Mouse (Mus musculus): ENCODE measurements around the gene Tomt. TPM values are rescaled to one million over a fixed set of nuclear protein-coding genes. Genes with fewer than 3 reads are reported as not detected.

Tomt gene
- polyA plus RNA-seq, 1 experiment: 0.13 TPM

GRCm38 (mm10) chr7:101880855-101881254 is 25.3 kb downstream of the Tomt start:
- DNase-seq: no peak
- H3K27me3 ChIP-seq (ENCODE audit: control insufficient read depth, insufficient read depth, low read length): no peaks in the 10 kb centered on the region
- no peak overlapping the region for H3K27ac ChIP-seq (ENCODE audit: insufficient read depth, low read length)
- H3K4me3 ChIP-seq (replicated peaks; ENCODE audit: insufficient read depth, low read depth, low read length): no peak overlapping the region
- TF ChIP-seq CTCF (IDR thresholded peaks at IDR 0.05; ENCODE audit: borderline replicate concordance, insufficient read depth, low read depth, low read length) (no peak), POLR2A (IDR thresholded peaks at IDR 0.05; ENCODE audit: borderline replicate concordance, insufficient read depth, low read length) (no peak)
- 72% methylated on average over 4 of the region's 4 CpGs for WGBS
- H3K4me1 ChIP-seq (ENCODE audit: control insufficient read depth, insufficient read depth, low read length): no peaks in the 10 kb centered on the region

- no peaks in the 10 kb centered on the region for H3K27me3 ChIP-seq (ENCODE audit: control insufficient read depth, insufficient read depth, low read length)
- TF ChIP-seq POLR2A (IDR thresholded peaks at IDR 0.05; ENCODE audit: borderline replicate concordance, insufficient read depth, low read length) (no peak), CTCF (IDR thresholded peaks at IDR 0.05; ENCODE audit: borderline replicate concordance, insufficient read depth, low read depth, low read length) (no peak)
- DNase-seq: no peak
- no peak overlapping the region for H3K4me3 ChIP-seq (replicated peaks; ENCODE audit: insufficient read depth, low read depth, low read length)
- H3K4me1 ChIP-seq (ENCODE audit: control insufficient read depth, insufficient read depth, low read length): no peaks in the 10 kb centered on the region
- WGBS: 100% methylated on average over 1 of the region's 1 CpGs
- no peak overlapping the region for H3K27ac ChIP-seq (ENCODE audit: insufficient read depth, low read length)
Observed at GRCm38 (mm10) chr7:101875978-101876377, 30.2 kb downstream of the Tomt start.

GRCm38 (mm10) chr7:101871296-101871695 is 34.9 kb downstream of the Tomt start:
- TF ChIP-seq POLR2A (IDR thresholded peaks at IDR 0.05; ENCODE audit: borderline replicate concordance, insufficient read depth, low read length) (no peak), CTCF (IDR thresholded peaks at IDR 0.05; ENCODE audit: borderline replicate concordance, insufficient read depth, low read depth, low read length) (no peak)
- WGBS: 82% methylated on average over 3 of the region's 3 CpGs
- no peak for DNase-seq
- H3K4me3 ChIP-seq (replicated peaks; ENCODE audit: insufficient read depth, low read depth, low read length): no peak overlapping the region
- no peaks in the 10 kb centered on the region for H3K4me1 ChIP-seq (ENCODE audit: control insufficient read depth, insufficient read depth, low read length)
- no peaks in the 10 kb centered on the region for H3K27me3 ChIP-seq (ENCODE audit: control insufficient read depth, insufficient read depth, low read length)
- H3K27ac ChIP-seq (ENCODE audit: insufficient read depth, low read length): no peak overlapping the region

DNA sequence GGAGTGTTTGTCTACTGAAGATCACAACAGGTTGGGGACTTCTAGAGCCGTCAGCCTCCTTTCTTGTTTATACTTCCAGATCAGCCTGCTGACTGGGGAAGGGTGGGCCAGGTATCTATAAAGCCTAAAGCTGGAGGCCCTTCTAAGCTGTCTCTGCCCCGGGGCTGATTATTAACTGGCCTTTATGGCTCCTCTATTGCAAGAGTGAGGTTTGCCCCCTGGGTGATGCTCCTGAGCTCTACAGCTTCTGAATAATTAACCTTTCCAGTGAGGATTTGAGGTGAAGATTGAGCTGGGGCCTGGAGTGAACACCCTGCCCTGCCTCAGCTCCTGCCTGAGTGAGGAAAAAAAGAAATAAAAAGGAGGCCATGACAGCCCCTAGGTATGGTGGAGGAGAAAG is 35.5 kb downstream of the Tomt start, which contains the start of gene Folr1:
TSS of gene Folr1 (minus strand) at position 160 of the 400 bp plus-strand sequence.
- no peak for TF ChIP-seq POLR2A (IDR thresholded peaks at IDR 0.05; ENCODE audit: borderline replicate concordance, insufficient read depth, low read length)
- no peak for TF ChIP-seq CTCF (IDR thresholded peaks at IDR 0.05; ENCODE audit: borderline replicate concordance, insufficient read depth, low read depth, low read length)
- 98% methylated on average over 2 of the region's 2 CpGs for WGBS

GRCm38 (mm10) chr7:101869163-101869500 is 37.0 kb downstream of the Tomt start:
- Histone ChIP-seq H3K4me1 (ENCODE audit: control insufficient read depth, insufficient read depth, low read length) (no peaks in the 10 kb centered on the region), H3K27ac (ENCODE audit: insufficient read depth, low read length) (no peak overlapping the region), H3K4me3 (replicated peaks; ENCODE audit: insufficient read depth, low read depth, low read length) (no peak overlapping the region), H3K27me3 (ENCODE audit: control insufficient read depth, insufficient read depth, low read length) (no peaks in the 10 kb centered on the region)
- WGBS: 31% methylated on average over 7 of the region's 7 CpGs
- no peak for DNase-seq
- no peak for TF ChIP-seq POLR2A (IDR thresholded peaks at IDR 0.05; ENCODE audit: borderline replicate concordance, insufficient read depth, low read length)
- no peak for TF ChIP-seq CTCF (IDR thresholded peaks at IDR 0.05; ENCODE audit: borderline replicate concordance, insufficient read depth, low read depth, low read length)

More for the DNA sequence above, 35.5 kb downstream of the Tomt start, which contains the start of gene Folr1:
- no peaks in the 10 kb centered on the region for H3K4me1 ChIP-seq (ENCODE audit: control insufficient read depth, insufficient read depth, low read length)
- H3K27ac ChIP-seq (ENCODE audit: insufficient read depth, low read length): no peak within 1 kb of the TSS
- H3K4me3 ChIP-seq (replicated peaks; ENCODE audit: insufficient read depth, low read depth, low read length): no peak within 1 kb of the TSS
- H3K27me3 ChIP-seq (ENCODE audit: control insufficient read depth, insufficient read depth, low read length): no peaks in the 10 kb centered on the region
- DNase-seq: no peak

DNA sequence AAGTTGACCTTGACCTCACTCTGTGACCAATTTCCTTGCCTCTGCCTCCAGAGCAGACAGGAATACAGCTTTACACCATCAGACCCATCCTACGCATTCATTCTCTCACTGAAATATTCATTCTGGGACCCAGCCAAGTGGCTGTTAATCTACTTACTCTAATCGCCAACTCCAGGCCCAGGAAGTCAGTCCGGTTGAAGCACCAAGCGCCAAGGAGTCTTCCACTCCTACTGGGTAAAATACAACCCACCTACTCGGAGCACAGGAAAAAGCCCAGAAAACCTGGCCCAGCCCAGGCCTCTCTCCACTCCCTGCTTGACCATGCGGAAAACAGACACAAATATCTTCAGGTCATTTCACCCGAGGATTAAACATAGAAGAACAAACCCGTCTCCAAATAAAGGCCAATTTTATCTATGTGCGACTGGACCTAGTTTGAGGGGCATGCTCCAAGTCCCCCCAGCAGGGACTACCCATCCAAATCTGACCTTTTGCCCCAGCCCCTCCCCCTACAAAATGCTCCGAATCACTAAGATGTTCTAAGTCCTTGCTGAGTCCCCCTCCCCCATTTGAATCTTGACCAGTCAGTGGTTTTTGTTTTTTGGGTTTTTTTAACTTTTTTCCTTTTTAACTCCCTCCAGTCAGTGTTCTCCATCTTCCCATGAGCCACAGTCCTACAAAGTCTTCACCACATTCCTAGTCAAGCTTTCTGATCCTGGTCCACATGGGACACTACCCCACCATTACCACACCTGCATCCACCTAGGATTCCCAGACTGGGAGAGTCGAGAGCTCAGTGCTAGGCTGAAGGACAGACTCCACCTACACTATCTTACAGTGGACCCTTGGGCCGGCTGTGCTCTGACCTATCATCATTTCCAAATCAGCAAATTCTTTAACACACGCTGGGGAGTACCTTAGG is 37.7 kb downstream of the Tomt start:
- Histone ChIP-seq H3K4me3 (replicated peaks; ENCODE audit: insufficient read depth, low read depth, low read length) (no peak overlapping the region), H3K27ac (ENCODE audit: insufficient read depth, low read length) (no peak overlapping the region), H3K4me1 (ENCODE audit: control insufficient read depth, insufficient read depth, low read length) (no peaks in the 10 kb centered on the region), H3K27me3 (ENCODE audit: control insufficient read depth, insufficient read depth, low read length) (no peaks in the 10 kb centered on the region)
- 41% methylated on average over 13 of the region's 13 CpGs for WGBS
- no peak for DNase-seq
- TF ChIP-seq CTCF (IDR thresholded peaks at IDR 0.05; ENCODE audit: borderline replicate concordance, insufficient read depth, low read depth, low read length) (no peak), POLR2A (IDR thresholded peaks at IDR 0.05; ENCODE audit: borderline replicate concordance, insufficient read depth, low read length) (no peak)

DNA sequence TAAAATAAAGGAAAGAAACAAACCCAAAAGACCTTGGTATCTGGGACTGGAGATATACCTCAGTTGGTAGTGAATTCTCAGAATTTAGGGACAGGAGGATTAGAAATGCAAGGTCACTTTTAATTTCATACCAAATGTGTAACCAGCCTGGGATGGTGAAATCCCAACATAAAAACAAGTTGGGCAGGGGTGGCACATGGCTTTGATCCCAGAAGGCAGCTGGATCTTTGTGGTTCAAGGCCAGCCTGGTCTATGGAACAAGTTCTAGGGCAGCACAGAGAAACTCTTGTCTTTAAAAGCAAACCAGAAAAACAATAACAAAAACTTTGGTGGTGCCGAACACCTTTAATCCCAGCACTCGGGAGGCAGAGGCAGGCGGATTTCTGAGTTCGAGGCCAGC is 38.7 kb downstream of the Tomt start:
- Histone ChIP-seq H3K4me1 (ENCODE audit: control insufficient read depth, insufficient read depth, low read length) (no peaks in the 10 kb centered on the region), H3K4me3 (replicated peaks; ENCODE audit: insufficient read depth, low read depth, low read length) (no peak overlapping the region), H3K27ac (ENCODE audit: insufficient read depth, low read length) (no peak overlapping the region), H3K27me3 (ENCODE audit: control insufficient read depth, insufficient read depth, low read length) (no peaks in the 10 kb centered on the region)
- no peak for DNase-seq
- 97% methylated on average over 4 of the region's 4 CpGs for whole genome bisulfite sequencing
- TF ChIP-seq CTCF (IDR thresholded peaks at IDR 0.05; ENCODE audit: borderline replicate concordance, insufficient read depth, low read depth, low read length) (no peak), POLR2A (IDR thresholded peaks at IDR 0.05; ENCODE audit: borderline replicate concordance, insufficient read depth, low read length) (no peak)

Measured in cerebellum, adult 2 months (tissue).